Mouse (Mus musculus) heart, embryonic 11.5 days (tissue): ENCODE measurements at regions not wholly inside any gene's neighbourhood (a gene's known extent, or its start where the extent isn't known, plus 50 kb on each side); places are given as distances from the start of the nearest gene placed in this dataset.

Experiments
- ATAC-seq: fragments of 200-750 bp; cut with Nextera tagmentation; replicated peaks from 2 replicates; pipeline ENCODE4 v1.8.0; 2017; ENCODE audit warnings: moderate library complexity; ENCODE audit not compliant: insufficient number of reproducible peaks, low FRiP score, low TSS enrichment
- H3K27ac ChIP-seq: fragments of 300-500 bp; sonication (generic); 2 replicates; pipeline ENCODE4 v1.5.1; 2014; ENCODE audit warnings: mild to moderate bottlenecking, low read depth, low read length
- H3K27me3 ChIP-seq: fragments of 300-500 bp; sonication (generic); 2 replicates; pipeline ENCODE4 v1.6.1; 2014; ENCODE audit warnings: mild to moderate bottlenecking, low read length, mixed read lengths; ENCODE audit not compliant: control insufficient read depth, insufficient read depth
- H3K36me3 ChIP-seq: fragments of 300-500 bp; sonication (generic); 2 replicates; pipeline ENCODE4 v1.6.1; 2014; ENCODE audit warnings: mild to moderate bottlenecking, low read length, moderate library complexity, mixed read lengths; ENCODE audit not compliant: control insufficient read depth, insufficient read depth
- H3K4me1 ChIP-seq: fragments of 300-500 bp; sonication (generic); 2 replicates; pipeline ENCODE4 v1.6.1; 2014; ENCODE audit warnings: low read length; ENCODE audit not compliant: control insufficient read depth, insufficient read depth
- H3K4me2 ChIP-seq: fragments of 300-500 bp; sonication (generic); 2 replicates; pipeline ENCODE4 v1.6.1; 2014; ENCODE audit warnings: mild to moderate bottlenecking, moderate library complexity
- H3K4me3 ChIP-seq: fragments of 300-500 bp; sonication (generic); 2 replicates; pipeline ENCODE4 v1.5.1; 2014; ENCODE audit warnings: low read depth, low read length
- H3K9ac ChIP-seq: fragments of 300-500 bp; sonication (generic); 2 replicates; pipeline ENCODE4 v1.6.1; 2014; ENCODE audit warnings: mild to moderate bottlenecking, low read depth, low read length, moderate library complexity
- H3K9me3 ChIP-seq: fragments of 300-500 bp; sonication (generic); replicated peaks from 2 replicates; pipeline ENCODE4 v1.6.1; 2016; ENCODE audit warnings: low read length; ENCODE audit not compliant: control insufficient read depth
- WGBS: fragments of 180-500 bp; shearing (Covaris S2); extraction: QIAGEN DNeasy Blood & Tissue Kit; methylation state at CpG from one replicate; pipeline ENCODE4 v1.1.7; 2014; ENCODE audit not compliant: insufficient replicate concordance; 5-methylcytosine and 5-hydroxymethylcytosine counted together

- Histone ChIP-seq H3K27ac (no peak overlapping the region), H3K36me3 (no peaks in the 10 kb centered on the region), H3K9me3 (no peaks in the 10 kb centered on the region), H3K4me2 (no peak overlapping the region), H3K9ac (no peak overlapping the region), H3K4me1 (no peaks in the 10 kb centered on the region), H3K4me3 (no peak overlapping the region), H3K27me3 (no peaks in the 10 kb centered on the region)
- WGBS = 85% methylated on average over 3 of the region's 3 CpGs
- ATAC-seq = no peak
Observed at GRCm38 (mm10) chr3:120047238-120047637, 263.0 kb upstream of the Ptbp2 start.

DNA sequence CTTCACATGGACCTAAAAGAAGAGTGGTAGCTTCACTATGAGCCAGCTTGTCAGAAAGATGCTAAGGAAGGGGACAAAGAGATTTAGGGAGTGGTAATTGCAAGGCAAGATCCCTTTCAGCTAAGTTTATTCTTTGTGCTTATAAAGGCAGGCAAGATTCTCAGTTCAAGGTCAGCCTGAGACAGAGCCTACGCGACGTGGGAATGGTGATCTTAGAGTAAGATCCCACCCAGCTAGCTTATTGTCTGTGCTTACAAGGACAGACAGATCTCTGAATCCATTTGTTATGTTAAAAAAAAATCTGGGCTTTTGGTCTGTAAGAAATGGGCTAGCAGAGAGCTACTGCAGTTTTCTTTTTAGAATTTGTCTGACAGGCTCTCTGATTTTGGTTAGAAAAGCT lies 253.3 kb upstream of the Ptbp2 start:
- Histone ChIP-seq H3K4me3 (no peak overlapping the region), H3K27ac (no peak overlapping the region), H3K36me3 (no peaks in the 10 kb centered on the region), H3K9ac (no peak overlapping the region), H3K9me3 (0 out of 2 replicates have a peak, but pooled peaks cover 3% of the 10 kb centered on the region), H3K27me3 (no peaks in the 10 kb centered on the region), H3K4me2 (no peak overlapping the region), H3K4me1 (no peaks in the 10 kb centered on the region)
- WGBS = 82% methylated on average over 3 of the region's 3 CpGs
- no peak for ATAC-seq

DNA sequence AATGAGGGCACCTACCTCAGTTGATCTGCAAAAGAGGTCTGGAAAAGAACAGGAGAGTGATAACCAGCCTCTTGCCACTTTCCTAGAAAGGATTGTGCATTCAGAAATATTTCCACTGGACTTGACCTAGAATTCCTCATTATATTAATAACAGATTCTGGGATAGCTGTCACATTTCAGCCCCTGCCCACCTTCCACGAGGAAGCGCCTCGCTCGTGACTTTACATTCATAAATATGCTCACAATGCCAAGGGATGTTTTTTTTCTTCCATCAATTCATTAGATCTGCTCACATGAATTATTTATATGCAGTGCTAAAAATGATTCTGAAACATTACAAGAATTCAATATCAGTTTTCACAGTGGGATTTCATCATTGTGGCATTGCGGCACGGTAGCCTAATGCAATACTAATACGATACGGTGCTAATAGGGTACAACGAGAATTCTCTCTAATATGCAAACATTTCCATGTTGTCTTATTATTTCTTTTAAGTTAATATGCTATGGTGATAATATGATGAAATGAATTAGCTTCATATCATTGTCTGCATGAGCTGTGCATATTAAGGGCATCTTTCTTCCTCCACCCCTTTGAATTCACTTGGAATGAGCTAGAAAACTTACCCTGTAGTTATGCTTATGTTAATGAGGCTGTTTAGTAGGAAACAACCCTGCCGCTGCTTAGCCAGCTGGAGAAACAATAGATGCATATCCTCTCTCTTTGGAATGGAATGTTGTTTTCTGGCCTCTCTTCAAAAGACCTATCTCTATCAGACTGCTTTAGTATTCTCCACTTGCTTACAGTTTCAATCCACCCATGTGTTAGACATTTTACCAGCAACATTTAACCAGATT lies 235.8 kb upstream of the Ptbp2 start:
- no peaks in the 10 kb centered on the region for H3K27me3 ChIP-seq
- no peak overlapping the region for H3K4me2 ChIP-seq
- H3K36me3 ChIP-seq = no peaks in the 10 kb centered on the region
- no peak for ATAC-seq
- WGBS = 87% methylated on average over 10 of the region's 10 CpGs
- no peak overlapping the region for H3K9ac ChIP-seq
- H3K4me3 ChIP-seq = no peak overlapping the region
- H3K9me3 ChIP-seq = no peaks in the 10 kb centered on the region
- no peaks in the 10 kb centered on the region for H3K4me1 ChIP-seq
- no peak overlapping the region for H3K27ac ChIP-seq

- Histone ChIP-seq H3K27me3 (no peaks in the 10 kb centered on the region), H3K4me2 (no peak overlapping the region), H3K9me3 (no peaks in the 10 kb centered on the region), H3K36me3 (no peaks in the 10 kb centered on the region), H3K4me3 (no peak overlapping the region), H3K4me1 (no peaks in the 10 kb centered on the region), H3K9ac (no peak overlapping the region), H3K27ac (no peak overlapping the region)
- 84% methylated on average over 7 of the region's 7 CpGs for WGBS
- ATAC-seq = no peak
Observed at GRCm38 (mm10) chr3:120015376-120015775, 231.1 kb upstream of the Ptbp2 start.

GRCm38 (mm10) chr3:120011861-120012260 lies 227.6 kb upstream of the Ptbp2 start:
- no peak overlapping the region for H3K4me3 ChIP-seq
- H3K9ac ChIP-seq = no peak overlapping the region
- H3K9me3 ChIP-seq = no peaks in the 10 kb centered on the region
- no peak overlapping the region for H3K4me2 ChIP-seq
- H3K27ac ChIP-seq = no peak overlapping the region
- no peak for ATAC-seq
- H3K4me1 ChIP-seq = no peaks in the 10 kb centered on the region
- H3K36me3 ChIP-seq = no peaks in the 10 kb centered on the region
- H3K27me3 ChIP-seq = no peaks in the 10 kb centered on the region
- 18% methylated on average over 3 of the region's 3 CpGs for WGBS

DNA sequence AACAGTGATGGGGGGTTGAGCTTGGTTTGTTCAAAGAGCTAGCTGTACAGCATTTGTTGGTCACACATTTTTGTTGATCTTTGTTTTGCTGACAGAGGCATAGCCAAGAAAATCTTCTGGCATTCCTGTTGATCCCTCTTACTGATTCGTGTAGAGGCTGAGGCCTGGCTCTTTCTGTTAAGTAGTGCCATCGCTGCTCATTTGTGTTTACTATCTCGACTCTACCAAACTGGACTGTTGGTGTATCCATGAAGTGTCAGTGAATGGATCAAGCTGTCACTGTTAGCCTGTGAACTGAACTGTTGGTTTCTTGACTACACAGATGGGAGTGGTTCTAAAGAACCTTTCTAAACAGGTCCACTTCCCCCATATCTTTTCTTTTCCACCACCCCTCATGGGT lies 223.8 kb upstream of the Ptbp2 start:
- 80% methylated on average over 3 of the region's 3 CpGs for WGBS
- Histone ChIP-seq H3K4me2 (no peak overlapping the region), H3K27ac (no peak overlapping the region), H3K4me3 (no peak overlapping the region), H3K36me3 (no peaks in the 10 kb centered on the region), H3K9ac (no peak overlapping the region), H3K27me3 (no peaks in the 10 kb centered on the region), H3K4me1 (no peaks in the 10 kb centered on the region), H3K9me3 (no peaks in the 10 kb centered on the region)
- no peak for ATAC-seq

GRCm38 (mm10) chr3:120004588-120004987 lies 220.3 kb upstream of the Ptbp2 start:
- no peak overlapping the region for H3K4me2 ChIP-seq
- H3K9me3 ChIP-seq = no peaks in the 10 kb centered on the region
- H3K4me1 ChIP-seq = no peaks in the 10 kb centered on the region
- H3K27ac ChIP-seq = no peak overlapping the region
- no peak overlapping the region for H3K9ac ChIP-seq
- WGBS = 85% methylated on average over 3 of the region's 3 CpGs
- H3K36me3 ChIP-seq = no peaks in the 10 kb centered on the region
- H3K27me3 ChIP-seq = no peaks in the 10 kb centered on the region
- ATAC-seq = no peak
- no peak overlapping the region for H3K4me3 ChIP-seq

- Histone ChIP-seq H3K4me3 (no peak overlapping the region), H3K9ac (no peak overlapping the region), H3K27me3 (no peaks in the 10 kb centered on the region), H3K27ac (no peak overlapping the region), H3K4me1 (no peaks in the 10 kb centered on the region; the same call in 1 of the 2 replicates), H3K4me2 (no peak overlapping the region), H3K36me3 (no peaks in the 10 kb centered on the region), H3K9me3 (no peaks in the 10 kb centered on the region)
- no peak for ATAC-seq
- WGBS = 81% methylated on average over 5 of the region's 5 CpGs
Observed at GRCm38 (mm10) chr3:120000281-120000680, 216.0 kb upstream of the Ptbp2 start.
